Mouse (Mus musculus): ENCODE measurements around the gene Aldh1l1.
"Not testable (repeated sequence)": the region's sequence is repeated elsewhere in the genome, so short reads cannot be mapped to it uniquely, and the experiment has no call there.

GRCm38 (mm10) chr6:90632526-90632925 is 146.3 kb downstream of the Aldh1l1 start:
- TF ChIP-seq POLR2A (IDR thresholded peaks at IDR 0.05; ENCODE audit: low read depth, low read length); CTCF (IDR thresholded peaks at IDR 0.05; ENCODE audit: borderline replicate concordance, insufficient read depth, low read length): not testable (repeated sequence)
